Mouse (Mus musculus): ENCODE measurements around the gene C87977.
"Not testable (repeated sequence)": the region's sequence is repeated elsewhere in the genome, so short reads cannot be mapped to it uniquely, and the experiment has no call there.

The C87977 gene

DNA sequence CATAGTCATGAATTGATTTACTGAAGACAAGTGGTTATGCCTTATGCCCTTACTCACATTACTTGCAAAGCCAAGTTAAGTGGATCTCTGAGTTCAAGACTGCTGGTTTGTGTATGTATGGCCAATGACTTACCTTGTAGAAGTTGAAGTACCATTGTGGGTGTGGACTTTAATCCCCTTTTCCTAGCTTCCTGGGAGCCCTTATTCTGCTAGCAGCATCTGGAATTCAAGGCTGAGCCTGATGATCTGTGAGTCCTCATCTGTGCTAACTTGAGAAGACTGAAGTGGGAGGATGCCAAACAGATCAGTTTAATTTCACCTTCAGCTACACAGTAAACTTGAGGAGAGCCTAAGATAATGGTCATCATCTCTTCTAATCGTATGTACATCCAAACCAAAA, at the start of gene C87977:
C87977 (minus strand) TSS at position 101 of the 400 bp plus-strand sequence.
- not testable (repeated sequence) for DNase-seq (ENCODE audit: low read depth, low spot score)

DNA sequence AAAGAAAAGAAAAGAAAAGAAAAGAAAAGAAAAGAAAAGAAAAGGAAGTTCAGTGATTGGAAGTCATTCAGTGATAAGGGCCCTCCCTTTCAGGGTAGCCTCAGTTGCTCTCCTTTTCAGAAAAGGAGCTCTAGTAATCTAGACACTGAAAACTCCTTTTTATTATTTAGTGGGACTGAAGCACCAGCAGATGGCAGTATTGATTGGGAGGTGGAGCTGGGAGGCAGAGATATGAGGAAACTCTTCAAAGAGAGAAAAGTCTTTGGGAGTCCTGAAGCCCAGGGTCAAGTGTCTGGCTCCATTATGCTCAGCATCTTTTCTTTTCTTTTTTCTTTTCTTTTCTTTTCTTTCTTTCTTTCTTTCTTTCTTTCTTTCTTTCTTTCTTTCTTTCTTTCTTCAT, 41.6 kb upstream of the C87977 start:
- DNase-seq (ENCODE audit: low read depth, low spot score), result peak; percentile 0

DNA sequence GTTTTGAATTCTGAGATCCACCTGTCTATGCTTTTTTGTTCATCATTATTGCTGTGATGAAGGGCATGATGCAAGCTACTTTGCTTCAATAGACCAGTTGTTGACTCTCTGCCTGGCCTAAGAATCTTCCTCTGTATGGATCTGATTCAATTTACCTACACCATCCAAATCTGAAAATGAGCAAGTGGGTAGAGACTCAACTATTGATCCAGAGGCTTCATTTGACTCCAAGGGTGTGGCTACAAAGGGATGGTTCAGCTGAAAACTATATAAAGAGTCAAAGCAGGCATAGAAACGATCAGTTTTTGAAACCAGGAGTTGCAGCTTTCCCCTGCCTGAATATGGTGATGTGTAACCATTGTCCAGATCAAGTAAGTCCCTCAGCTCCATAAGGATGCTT, 22.7 kb downstream of the C87977 start, which contains the start of gene Oog2:
Oog2 (plus strand) TSS at position 301 of the 400 bp plus-strand sequence.
- DNase-seq (ENCODE audit: low read depth, low spot score), result no peak

DNA sequence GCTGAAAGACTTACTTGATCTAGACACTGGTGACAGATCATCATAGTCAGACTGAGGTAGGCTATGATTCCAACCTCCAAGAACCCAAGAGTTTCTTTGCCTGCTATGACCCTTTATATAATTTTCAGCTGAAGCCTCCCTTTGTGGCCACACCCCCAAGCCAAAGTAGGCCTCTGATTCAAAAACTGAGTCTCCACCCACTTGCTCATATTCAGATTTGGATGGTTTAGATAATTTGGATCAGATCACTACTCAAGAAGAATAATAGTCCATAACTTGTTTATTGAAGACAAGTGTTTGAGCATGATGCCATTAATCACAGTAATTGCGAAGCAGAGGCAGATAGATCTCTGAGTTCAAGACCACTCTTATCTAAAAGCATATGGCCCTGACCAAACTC, 50.6 kb downstream of the C87977 start, which contains the start of gene Oog3:
Oog3 (minus strand) TSS at position 101 of the 400 bp plus-strand sequence.
- DNase-seq (ENCODE audit: low read depth, low spot score), result no peak

Data from brain, adult 2 months (tissue).